Mouse (Mus musculus) liver, embryonic 12.5 days (tissue): ENCODE measurements around the gene Arl5a. TPM values are rescaled to one million over a fixed set of nuclear protein-coding genes. Genes with fewer than 3 reads are reported as not detected.
A peak's percentile ranks its signal among the peaks of the same experiment; 100 is the strongest.

Experiments
- ATAC-seq: fragments of 200-750 bp; cut with Nextera tagmentation; 2 replicates; pipeline ENCODE4 v1.8.0; 2017; ENCODE audit warnings: moderate number of reproducible peaks, mild to moderate bottlenecking, moderate library complexity
- H3K27ac ChIP-seq: fragments of 300-500 bp; sonication (generic); 2 replicates; pipeline ENCODE4 v1.5.1; 2016; ENCODE audit warnings: mild to moderate bottlenecking
- H3K27me3 ChIP-seq: fragments of 300-500 bp; sonication (generic); replicated peaks from 2 replicates; pipeline ENCODE4 v1.6.1; 2016; ENCODE audit warnings: mild to moderate bottlenecking, moderate library complexity
- H3K36me3 ChIP-seq: fragments of 300-500 bp; sonication (generic); 2 replicates; pipeline ENCODE4 v1.6.1; 2016; ENCODE audit warnings: mild to moderate bottlenecking, moderate library complexity
- H3K4me1 ChIP-seq: fragments of 300-500 bp; sonication (generic); 2 replicates; pipeline ENCODE4 v1.6.1; 2016
- H3K4me2 ChIP-seq: fragments of 300-500 bp; sonication (generic); 2 replicates; pipeline ENCODE4 v1.6.1; 2016; ENCODE audit warnings: mild to moderate bottlenecking, moderate library complexity
- H3K4me3 ChIP-seq: fragments of 300-500 bp; sonication (generic); 2 replicates; pipeline ENCODE4 v1.5.1; 2016; ENCODE audit warnings: mild to moderate bottlenecking, moderate library complexity
- H3K9ac ChIP-seq: fragments of 300-500 bp; sonication (generic); 2 replicates; pipeline ENCODE4 v1.6.1; 2016; ENCODE audit warnings: mild to moderate bottlenecking, moderate library complexity
- H3K9me3 ChIP-seq: fragments of 300-500 bp; sonication (generic); replicated peaks from 2 replicates; pipeline ENCODE4 v1.6.1; 2016; ENCODE audit warnings: mild to moderate bottlenecking, moderate library complexity
- WGBS: fragments of 180-500 bp; shearing (Covaris S2); methylation state at CpG from one replicate; pipeline ENCODE4 v1.1.7; 2016; ENCODE audit not compliant: insufficient replicate concordance; 5-methylcytosine and 5-hydroxymethylcytosine counted together
- polyA plus RNA-seq: library from polyadenylated mRNA; unstranded; fragments of >200 nt; fragmentation: Nextera tagmentation; extraction: Ambion mirVana; gene quantifications from 2 replicates; pipeline ENCODE4 v1.2.1, GENCODE M21; 2016

Gene Arl5a
- 48.8 and 50.8 TPM in 2 replicates for polyA plus RNA-seq

GRCm38 (mm10) chr2:52424747-52425522 is at the start of gene Arl5a:
Gene Arl5a (minus strand): TSS chr2:52424901.
- no peaks in the 10 kb centered on the region for H3K9me3 ChIP-seq
- peak within 1 kb of the TSS; percentile 81 for H3K4me3 ChIP-seq

GRCm38 (mm10) chr2:52471545-52472291 is 47.0 kb upstream of the Arl5a start:
- H3K4me2 ChIP-seq = no peak overlapping the region
- H3K27ac ChIP-seq = no peak overlapping the region
- H3K9ac ChIP-seq = no peak overlapping the region
- H3K36me3 ChIP-seq = no peaks in the 10 kb centered on the region
- H3K27me3 ChIP-seq = no peaks in the 10 kb centered on the region
- no peak overlapping the region for H3K4me3 ChIP-seq
- H3K9me3 ChIP-seq = no peaks in the 10 kb centered on the region
- peaks cover 15% of the 10 kb centered on the region for H3K4me1 ChIP-seq
- no peak for ATAC-seq
- 47% methylated on average over 4 of the region's 4 CpGs for WGBS

More at GRCm38 (mm10) chr2:52424747-52425522, at the start of gene Arl5a:
- Histone ChIP-seq H3K4me1 (peaks cover 48% of the 10 kb centered on the region), H3K27ac (peak within 1 kb of the TSS; percentile 85), H3K36me3 (no peaks in the 10 kb centered on the region), H3K9ac (peak within 1 kb of the TSS; percentile 91), H3K27me3 (no peaks in the 10 kb centered on the region), H3K4me2 (peak within 1 kb of the TSS; percentile 79)
- WGBS = 1% methylated on average over 57 of the region's 57 CpGs
- peak; percentile 93 for ATAC-seq

GRCm38 (mm10) chr2:52470044-52470560 is 45.4 kb upstream of the Arl5a start:
- ATAC-seq = no peak
- peaks cover 5% of the 10 kb centered on the region; the same call in 1 of the 2 replicates for H3K4me1 ChIP-seq
- no peak overlapping the region for H3K4me2 ChIP-seq
- H3K4me3 ChIP-seq = no peak overlapping the region
- no peaks in the 10 kb centered on the region for H3K27me3 ChIP-seq
- WGBS = 66% methylated on average over 4 of the region's 4 CpGs
- no peaks in the 10 kb centered on the region for H3K9me3 ChIP-seq
- no peak overlapping the region for H3K9ac ChIP-seq
- no peaks in the 10 kb centered on the region for H3K36me3 ChIP-seq
- no peak overlapping the region for H3K27ac ChIP-seq

GRCm38 (mm10) chr2:52467629-52468028 is 42.9 kb upstream of the Arl5a start:
- 60% methylated on average over 6 of the region's 6 CpGs for WGBS
- no peak overlapping the region for H3K4me2 ChIP-seq
- no peak overlapping the region for H3K4me3 ChIP-seq
- H3K4me1 ChIP-seq = peaks cover 5% of the 10 kb centered on the region; the same call in 1 of the 2 replicates
- H3K9ac ChIP-seq = no peak overlapping the region
- H3K27ac ChIP-seq = no peak overlapping the region
- no peaks in the 10 kb centered on the region for H3K36me3 ChIP-seq
- no peaks in the 10 kb centered on the region for H3K27me3 ChIP-seq
- no peaks in the 10 kb centered on the region for H3K9me3 ChIP-seq
- peak; percentile 57; the same call in 1 of the 2 replicates for ATAC-seq

- Histone ChIP-seq H3K9me3 (no peaks in the 10 kb centered on the region), H3K36me3 (no peaks in the 10 kb centered on the region), H3K4me3 (no peak overlapping the region), H3K4me2 (no peak overlapping the region), H3K27me3 (no peaks in the 10 kb centered on the region), H3K4me1 (no peaks in the 10 kb centered on the region), H3K9ac (no peak overlapping the region), H3K27ac (no peak overlapping the region)
- ATAC-seq = no peak
- WGBS = 72% methylated on average over 12 of the region's 12 CpGs
Measured at GRCm38 (mm10) chr2:52461206-52461967, 36.7 kb upstream of the Arl5a start.

- Histone ChIP-seq H3K27ac (no peak overlapping the region), H3K4me1 (no peaks in the 10 kb centered on the region), H3K27me3 (0 out of 2 replicates have a peak, but pooled peaks cover 5% of the 10 kb centered on the region), H3K9me3 (no peaks in the 10 kb centered on the region), H3K9ac (no peak overlapping the region), H3K36me3 (no peaks in the 10 kb centered on the region), H3K4me3 (no peak overlapping the region), H3K4me2 (no peak overlapping the region)
- ATAC-seq = no peak
- WGBS = 65% methylated on average over 7 of the region's 7 CpGs
Measured at GRCm38 (mm10) chr2:52455606-52456479, 31.1 kb upstream of the Arl5a start.

- H3K9ac ChIP-seq = no peak overlapping the region
- peaks cover 34% of the 10 kb centered on the region for H3K4me1 ChIP-seq
- WGBS = 56% methylated on average over 8 of the region's 8 CpGs
- no peak overlapping the region for H3K4me3 ChIP-seq
- H3K9me3 ChIP-seq = no peaks in the 10 kb centered on the region
- no peak overlapping the region for H3K4me2 ChIP-seq
- ATAC-seq = no peak
- no peak overlapping the region for H3K27ac ChIP-seq
- no peaks in the 10 kb centered on the region for H3K36me3 ChIP-seq
- 0 out of 2 replicates have a peak, but pooled peaks cover under 1% of the 10 kb centered on the region for H3K27me3 ChIP-seq
Measured at GRCm38 (mm10) chr2:52449818-52450217, 25.1 kb upstream of the Arl5a start.

- H3K27ac ChIP-seq = peak overlapping the region; percentile 68
- peak overlapping the region; percentile 51 for H3K4me2 ChIP-seq
- H3K9me3 ChIP-seq = no peaks in the 10 kb centered on the region
- ATAC-seq = peak; percentile 94
- peaks cover 38% of the 10 kb centered on the region for H3K4me1 ChIP-seq
- H3K9ac ChIP-seq = no peak overlapping the region
- 8% methylated on average over 1 of the region's 1 CpGs for WGBS
- no peak overlapping the region for H3K4me3 ChIP-seq
- H3K27me3 ChIP-seq = no peaks in the 10 kb centered on the region
- H3K36me3 ChIP-seq = no peaks in the 10 kb centered on the region
Measured at GRCm38 (mm10) chr2:52448916-52449315, 24.2 kb upstream of the Arl5a start.

- no peaks in the 10 kb centered on the region for H3K36me3 ChIP-seq
- no peaks in the 10 kb centered on the region for H3K9me3 ChIP-seq
- H3K4me3 ChIP-seq = no peak overlapping the region
- H3K9ac ChIP-seq = no peak overlapping the region
- H3K4me1 ChIP-seq = peaks cover 47% of the 10 kb centered on the region
- 44% methylated on average over 5 of the region's 5 CpGs for WGBS
- no peak for ATAC-seq
- no peaks in the 10 kb centered on the region for H3K27me3 ChIP-seq
- H3K4me2 ChIP-seq = no peak overlapping the region
- no peak overlapping the region for H3K27ac ChIP-seq
Measured at GRCm38 (mm10) chr2:52446648-52447047, 21.9 kb upstream of the Arl5a start.

- H3K27me3 ChIP-seq = no peaks in the 10 kb centered on the region
- no peak; the same call in 1 of the 2 replicates for ATAC-seq
Measured at GRCm38 (mm10) chr2:52442125-52442524, 17.4 kb upstream of the Arl5a start.

More at GRCm38 (mm10) chr2:52442125-52442524, 17.4 kb upstream of the Arl5a start:
- H3K4me1 ChIP-seq = peaks cover 20% of the 10 kb centered on the region
- no peaks in the 10 kb centered on the region for H3K36me3 ChIP-seq
- 47% methylated on average over 5 of the region's 5 CpGs for WGBS
- H3K27ac ChIP-seq = no peak overlapping the region
- no peak overlapping the region for H3K9ac ChIP-seq
- no peak overlapping the region for H3K4me2 ChIP-seq
- no peaks in the 10 kb centered on the region for H3K9me3 ChIP-seq
- H3K4me3 ChIP-seq = no peak overlapping the region
